Mouse (Mus musculus): ENCODE data around the gene Isoc2a. TPM values are rescaled to one million over a fixed set of nuclear protein-coding genes. Genes with fewer than 3 reads are reported as not detected.

Isoc2a gene
- polyA plus RNA-seq, 1 experiment from 2014 or later, result 2.3 TPM

- H3K27ac ChIP-seq (ENCODE audit: low read depth), result no peak overlapping the region
- no peak for DNase-seq
- H3K4me1 ChIP-seq (ENCODE audit: insufficient read depth), result peaks cover 21% of the 10 kb centered on the region
- no peak for ATAC-seq
- no peak overlapping the region for H3K4me2 ChIP-seq (ENCODE audit: low read depth, low read length)
- 91% methylated on average over 2 of the region's 2 CpGs for WGBS (ENCODE audit: insufficient replicate concordance)
- no peaks in the 10 kb centered on the region for H3K9me3 ChIP-seq (ENCODE audit: low read length)
- 0 out of 2 replicates have a peak, but pooled peaks cover 3% of the 10 kb centered on the region for H3K27me3 ChIP-seq (ENCODE audit: insufficient read depth, low read length)
- peaks cover 26% of the 10 kb centered on the region for H3K36me3 ChIP-seq (replicated peaks; ENCODE audit: insufficient read depth, low read length)
- H3K9ac ChIP-seq (replicated peaks), result no peak overlapping the region
- H3K4me3 ChIP-seq (ENCODE audit: low read depth, low read length), result no peak overlapping the region
- TF ChIP-seq CTCF (IDR thresholded peaks at IDR 0.05; ENCODE audit: low read depth), result no peak
- TF ChIP-seq EP300 (IDR thresholded peaks at IDR 0.05; ENCODE audit: low read depth), result no peak
Observed at GRCm38 (mm10) chr7:4917494-4917893, 40.5 kb downstream of the Isoc2a start.

GRCm38 (mm10) chr7:4918681-4919080 lies 41.7 kb downstream of the Isoc2a start:
- Histone ChIP-seq H3K4me3 (ENCODE audit: low read depth, low read length) (no peak overlapping the region), H3K9me3 (ENCODE audit: low read length) (no peaks in the 10 kb centered on the region), H3K27ac (ENCODE audit: low read depth) (no peak overlapping the region), H3K4me1 (ENCODE audit: insufficient read depth) (peaks cover 31% of the 10 kb centered on the region), H3K4me2 (ENCODE audit: low read depth, low read length) (no peak overlapping the region), H3K27me3 (ENCODE audit: insufficient read depth, low read length) (peaks cover 14% of the 10 kb centered on the region), H3K9ac (replicated peaks) (no peak overlapping the region), H3K36me3 (replicated peaks; ENCODE audit: insufficient read depth, low read length) (peaks cover 26% of the 10 kb centered on the region)
- 94% methylated on average over 15 of the region's 15 CpGs for WGBS (ENCODE audit: insufficient replicate concordance)
- no peak for ATAC-seq
- no peak for TF ChIP-seq EP300 (IDR thresholded peaks at IDR 0.05; ENCODE audit: low read depth)
- TF ChIP-seq CTCF (IDR thresholded peaks at IDR 0.05; ENCODE audit: low read depth), result no peak
- DNase-seq, result no peak

- Histone ChIP-seq H3K9ac (replicated peaks) (no peak overlapping the region), H3K4me2 (ENCODE audit: low read depth, low read length) (no peak overlapping the region), H3K27me3 (ENCODE audit: insufficient read depth, low read length) (peaks cover 19% of the 10 kb centered on the region), H3K9me3 (ENCODE audit: low read length) (no peaks in the 10 kb centered on the region), H3K36me3 (replicated peaks; ENCODE audit: insufficient read depth, low read length) (peaks cover 26% of the 10 kb centered on the region), H3K4me1 (ENCODE audit: insufficient read depth) (peaks cover 34% of the 10 kb centered on the region), H3K27ac (ENCODE audit: low read depth) (no peak overlapping the region), H3K4me3 (ENCODE audit: low read depth, low read length) (no peak overlapping the region)
- ATAC-seq (no peak), DNase-seq (no peak)
- TF ChIP-seq EP300 (IDR thresholded peaks at IDR 0.05; ENCODE audit: low read depth) (no peak), CTCF (IDR thresholded peaks at IDR 0.05; ENCODE audit: low read depth) (no peak)
- 86% methylated on average over 14 of the region's 21 CpGs for WGBS (ENCODE audit: insufficient replicate concordance)
Observed at GRCm38 (mm10) chr7:4919096-4919495, 42.1 kb downstream of the Isoc2a start.

GRCm38 (mm10) chr7:4919971-4920370 lies 43.0 kb downstream of the Isoc2a start:
- no peak for DNase-seq
- H3K4me1 ChIP-seq (ENCODE audit: insufficient read depth), result peaks cover 30% of the 10 kb centered on the region
- WGBS (ENCODE audit: insufficient replicate concordance), result 93% methylated on average over 21 of the region's 21 CpGs

GRCm38 (mm10) chr7:4920496-4920895 lies 43.5 kb downstream of the Isoc2a start:
- Histone ChIP-seq H3K27me3 (ENCODE audit: insufficient read depth, low read length) (peaks cover 23% of the 10 kb centered on the region), H3K4me3 (ENCODE audit: low read depth, low read length) (no peak overlapping the region), H3K27ac (ENCODE audit: low read depth) (no peak overlapping the region), H3K36me3 (replicated peaks; ENCODE audit: insufficient read depth, low read length) (peaks cover 26% of the 10 kb centered on the region), H3K4me1 (ENCODE audit: insufficient read depth) (peaks cover 30% of the 10 kb centered on the region), H3K9ac (replicated peaks) (no peak overlapping the region), H3K9me3 (ENCODE audit: low read length) (no peaks in the 10 kb centered on the region), H3K4me2 (ENCODE audit: low read depth, low read length) (no peak overlapping the region)
- ATAC-seq (no peak), DNase-seq (no peak)
- 86% methylated on average over 19 of the region's 19 CpGs for WGBS (ENCODE audit: insufficient replicate concordance)
- no peak for TF ChIP-seq EP300 (IDR thresholded peaks at IDR 0.05; ENCODE audit: low read depth)
- TF ChIP-seq CTCF (IDR thresholded peaks at IDR 0.05; ENCODE audit: low read depth), result no peak

More at GRCm38 (mm10) chr7:4919971-4920370, 43.0 kb downstream of the Isoc2a start:
- Histone ChIP-seq H3K27ac (ENCODE audit: low read depth) (no peak overlapping the region), H3K4me3 (ENCODE audit: low read depth, low read length) (no peak overlapping the region), H3K36me3 (replicated peaks; ENCODE audit: insufficient read depth, low read length) (peaks cover 26% of the 10 kb centered on the region), H3K27me3 (ENCODE audit: insufficient read depth, low read length) (peaks cover 23% of the 10 kb centered on the region), H3K9me3 (ENCODE audit: low read length) (no peaks in the 10 kb centered on the region), H3K9ac (replicated peaks) (no peak overlapping the region), H3K4me2 (ENCODE audit: low read depth, low read length) (no peak overlapping the region)
- TF ChIP-seq CTCF (IDR thresholded peaks at IDR 0.05; ENCODE audit: low read depth) (no peak), EP300 (IDR thresholded peaks at IDR 0.05; ENCODE audit: low read depth) (no peak)
- ATAC-seq, result no peak

GRCm38 (mm10) chr7:4920976-4921823 lies 44.2 kb downstream of the Isoc2a start:
- H3K27me3 ChIP-seq (ENCODE audit: insufficient read depth, low read length), result peaks cover 23% of the 10 kb centered on the region
- ATAC-seq, result peak; percentile 26
- H3K27ac ChIP-seq (ENCODE audit: low read depth), result no peak overlapping the region; the same call in 1 of the 2 replicates
- DNase-seq, result no peak
- H3K36me3 ChIP-seq (replicated peaks; ENCODE audit: insufficient read depth, low read length), result peaks cover 26% of the 10 kb centered on the region
- peaks cover 24% of the 10 kb centered on the region for H3K4me1 ChIP-seq (ENCODE audit: insufficient read depth)
- 0 out of 2 replicates have a peak overlapping the region, but pooled peaks have one; percentile 26 for H3K9ac ChIP-seq (replicated peaks)
- H3K4me3 ChIP-seq (ENCODE audit: low read depth, low read length), result no peak overlapping the region
- no peak for TF ChIP-seq EP300 (IDR thresholded peaks at IDR 0.05; ENCODE audit: low read depth)
- no peak for TF ChIP-seq CTCF (IDR thresholded peaks at IDR 0.05; ENCODE audit: low read depth)
- H3K4me2 ChIP-seq (ENCODE audit: low read depth, low read length), result 0 out of 2 replicates have a peak overlapping the region, but pooled peaks have one; percentile 29
- no peaks in the 10 kb centered on the region for H3K9me3 ChIP-seq (ENCODE audit: low read length)
- 39% methylated on average over 23 of the region's 23 CpGs for WGBS (ENCODE audit: insufficient replicate concordance)
